Mouse (Mus musculus) bone marrow macrophage, adult 2 months (primary cell): ENCODE results near the gene Ankrd37.

ENCODE experiments used
- CTCF ChIP-seq: IDR thresholded peaks from 2 replicates; pipeline ENCODE4 v1.5.1; 2012; ENCODE audit warnings: low read depth, mild to moderate bottlenecking, low read length, moderate library complexity
- POLR2A ChIP-seq: IDR thresholded peaks from 2 replicates; pipeline ENCODE4 v1.6.1; 2012; ENCODE audit warnings: mild to moderate bottlenecking, low read depth, low read length, borderline replicate concordance

- TF ChIP-seq CTCF (no peak), POLR2A (no peak)
Observed at GRCm38 (mm10) chr8:46040260-46040659, 34.8 kb upstream of the Ankrd37 start.
